In the genomic region with DNA sequence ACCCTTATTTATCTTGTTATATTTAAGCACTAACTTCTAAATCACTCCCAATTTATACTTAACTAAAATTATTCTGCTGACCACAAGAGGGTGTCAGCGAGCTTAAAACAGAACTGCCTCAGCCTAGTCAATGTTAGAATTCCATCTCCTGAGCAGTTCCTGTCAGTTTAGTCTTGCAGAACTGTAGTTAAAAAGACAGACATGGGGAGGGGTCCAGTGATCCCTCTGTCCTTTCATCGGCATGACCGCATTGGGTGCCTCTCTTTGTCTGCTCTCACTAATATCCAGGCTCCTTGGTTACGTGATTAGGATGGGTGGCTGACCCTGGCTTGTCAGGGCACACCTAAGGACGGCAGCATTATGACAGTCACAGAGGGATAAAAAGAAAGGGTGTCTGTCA, we compare ENCODE assay signal across 8 mouse cellular contexts.
DNase-seq lines count a peak whose midpoint lies in the region.

No protein-coding gene starts in this region.

- intact Hi-C loops in left cerebral cortex, postnatal 14 days (cut with DNase I) = loop anchor here (2.0 to 5.0 kb wide), 3 partner anchors 178 to 348 kb away; a partner anchor contains a TSS

- DNase-seq in right cerebral cortex, adult 18-20 months = peak; percentile 44
- no peak for DNase-seq in right cerebral cortex, postnatal 25 days
- DNase-seq in T-cell, adult 2 months (ENCODE audit: low spot score) = peak; percentile 63
- DNase-seq in cerebellum, postnatal 14 days = peak; percentile 76 to 81
- DNase-seq in heart, postnatal 4 days = peak; percentile 71
- DNase-seq in left cerebral cortex, postnatal 14 days (ENCODE audit: low spot score in 2 of 2) = peak; percentile 65 to 69
- peak; percentile 79 for DNase-seq in naive thymus-derived CD4-positive, alpha-beta T cell, adult 2 months (ENCODE audit: low read depth)
- DNase-seq in urinary bladder, postnatal 10 days (ENCODE audit: low spot score) = no peak

Comparison
In these comparisons a context has a peak if more than half of its experiments do, and no peak if none do; other contexts are left out.
1. DNase-seq: peak in right cerebral cortex, adult 18-20 months (single experiment), T-cell, adult 2 months (single experiment), cerebellum, postnatal 14 days (2 of 2), heart, postnatal 4 days (single experiment), left cerebral cortex, postnatal 14 days (2 of 2) and naive thymus-derived CD4-positive, alpha-beta T cell, adult 2 months (single experiment); none in right cerebral cortex, postnatal 25 days (single experiment) and urinary bladder, postnatal 10 days (single experiment).